Mouse (Mus musculus) heart, embryonic 13.5 days (tissue): ENCODE results near the gene Odam. TPM values are rescaled to one million over a fixed set of nuclear protein-coding genes. Genes with fewer than 3 reads are reported as not detected.

Experiments
- ATAC-seq: fragments of 200-750 bp; cut with Nextera tagmentation; 2 replicates; pipeline ENCODE4 v1.8.0; 2017; ENCODE audit warnings: moderate TSS enrichment; ENCODE audit not compliant: insufficient number of reproducible peaks, low FRiP score, low TSS enrichment; ENCODE audit errors: extremely low read depth
- H3K27ac ChIP-seq: fragments of 300-500 bp; sonication (generic); replicated peaks from 2 replicates; pipeline ENCODE4 v1.5.1; 2015; ENCODE audit warnings: moderate library complexity, mild to moderate bottlenecking, inconsistent platforms
- H3K27me3 ChIP-seq: fragments of 300-500 bp; sonication (generic); replicated peaks from 2 replicates; pipeline ENCODE4 v1.6.1; 2015; ENCODE audit warnings: mild to moderate bottlenecking, inconsistent platforms
- H3K36me3 ChIP-seq: fragments of 300-500 bp; sonication (generic); 2 replicates; pipeline ENCODE4 v1.6.1; 2015; ENCODE audit warnings: mild to moderate bottlenecking, inconsistent platforms
- H3K4me1 ChIP-seq: fragments of 300-500 bp; sonication (generic); 2 replicates; pipeline ENCODE4 v1.6.1; 2015; ENCODE audit warnings: inconsistent platforms
- H3K4me2 ChIP-seq: fragments of 300-500 bp; sonication (generic); 2 replicates; pipeline ENCODE4 v1.6.1; 2015; ENCODE audit warnings: inconsistent platforms, mild to moderate bottlenecking, moderate library complexity
- H3K4me3 ChIP-seq: fragments of 300-500 bp; sonication (generic); 2 replicates; pipeline ENCODE4 v1.5.1; 2015; ENCODE audit warnings: moderate library complexity, mild to moderate bottlenecking, inconsistent platforms
- H3K9ac ChIP-seq: fragments of 300-500 bp; sonication (generic); 2 replicates; pipeline ENCODE4 v1.6.1; 2015; ENCODE audit warnings: inconsistent platforms, mild to moderate bottlenecking, moderate library complexity
- H3K9me3 ChIP-seq: fragments of 300-500 bp; sonication (generic); 2 replicates; pipeline ENCODE4 v1.6.1; 2016; ENCODE audit warnings: inconsistent platforms
- WGBS: fragments of 180-500 bp; shearing (Covaris S2); methylation state at CpG from one replicate; pipeline ENCODE4 v1.1.7; 2015; ENCODE audit warnings: mixed read lengths; 5-methylcytosine and 5-hydroxymethylcytosine counted together
- polyA plus RNA-seq: library from polyadenylated mRNA; unstranded; fragments of >200 nt; fragmentation: Nextera tagmentation; extraction: Ambion mirVana; gene quantifications from 2 replicates; pipeline ENCODE4 v1.2.1, GENCODE M21; 2015

Odam gene
- not detected in 2 replicates for polyA plus RNA-seq

DNA sequence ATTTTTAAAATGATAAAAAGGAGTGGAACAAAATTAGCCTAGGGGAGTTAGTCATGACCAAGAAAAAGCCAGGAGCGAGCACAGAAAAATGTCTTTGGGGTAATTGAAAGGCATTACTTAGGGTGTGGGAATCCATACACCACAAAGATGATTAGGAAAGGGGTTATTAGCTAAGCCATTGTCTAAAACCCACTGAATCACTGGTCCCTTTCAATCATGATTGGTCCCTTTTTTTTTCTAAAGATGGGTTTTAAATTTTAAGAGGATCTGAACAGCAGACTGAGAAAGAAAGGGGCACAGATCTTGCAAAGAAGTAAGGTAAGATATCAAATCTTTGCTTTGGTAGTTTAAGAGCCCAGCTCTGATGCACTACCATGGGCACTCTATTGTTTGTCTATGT is at the start of gene Odam:
Odam (plus strand) TSS at position 301 of the 400 bp plus-strand sequence.
- Histone ChIP-seq H3K27ac (no peak within 1 kb of the TSS), H3K9ac (no peak within 1 kb of the TSS), H3K4me2 (no peak within 1 kb of the TSS), H3K9me3 (no peaks in the 10 kb centered on the region), H3K36me3 (no peaks in the 10 kb centered on the region), H3K4me3 (no peak within 1 kb of the TSS), H3K4me1 (no peaks in the 10 kb centered on the region), H3K27me3 (no peaks in the 10 kb centered on the region)
- 87% methylated on average over 1 of the region's 1 CpGs for WGBS
- no peak for ATAC-seq

DNA sequence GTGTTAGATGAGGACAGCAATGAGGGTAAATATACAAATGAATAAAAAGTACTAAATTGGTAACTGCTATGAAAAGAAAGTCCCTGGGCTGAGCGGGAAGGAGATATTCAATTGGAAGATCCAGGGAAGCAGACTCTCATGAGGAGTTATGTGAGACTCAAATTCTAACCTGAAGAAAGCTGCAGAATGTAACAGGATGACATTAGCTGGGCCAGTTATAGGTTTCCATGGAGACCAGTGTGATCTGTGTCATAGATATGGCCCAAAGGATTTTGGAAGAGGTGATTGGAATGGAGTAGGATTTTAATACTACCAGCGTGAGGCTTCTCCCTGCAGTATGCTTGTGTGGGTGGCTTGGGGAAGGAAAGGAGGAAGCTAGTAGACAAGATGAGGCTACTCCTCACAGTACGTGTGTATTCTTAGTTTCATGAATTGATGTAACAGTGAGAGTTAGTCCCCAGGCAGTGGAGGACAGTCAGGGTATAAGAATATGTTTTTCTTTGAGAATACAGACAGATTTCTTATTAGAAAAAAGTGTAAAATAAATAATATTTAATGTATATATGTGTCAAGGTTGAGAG is 29.6 kb upstream of the Odam start:
- Histone ChIP-seq H3K4me2 (no peak overlapping the region), H3K9me3 (no peaks in the 10 kb centered on the region)
- WGBS: 70% methylated on average over 3 of the region's 3 CpGs

DNA sequence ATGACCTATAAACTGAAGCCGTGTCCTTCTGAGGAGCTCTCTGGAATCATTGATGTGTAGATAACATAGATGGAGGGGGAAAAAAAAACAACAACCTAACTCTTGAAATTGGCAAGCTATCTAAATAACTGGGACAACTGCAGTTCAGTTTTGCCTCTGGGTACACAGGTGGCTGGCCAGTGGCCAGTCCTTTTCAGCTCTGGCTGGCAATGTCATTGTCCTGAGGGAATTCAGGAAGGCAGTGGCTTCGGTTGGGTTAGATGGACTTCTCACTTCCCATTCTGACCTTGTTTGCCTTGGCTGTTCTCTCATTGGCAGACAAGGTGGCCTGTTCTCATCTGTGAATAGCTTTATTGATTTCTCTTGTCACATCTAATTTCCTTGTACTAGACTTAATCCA is 14.7 kb upstream of the Odam start:
- 51% methylated on average over 2 of the region's 2 CpGs for WGBS
- H3K36me3 ChIP-seq: no peaks in the 10 kb centered on the region
- H3K9me3 ChIP-seq: no peaks in the 10 kb centered on the region
- no peak overlapping the region for H3K4me2 ChIP-seq
- no peak overlapping the region for H3K4me3 ChIP-seq
- H3K27me3 ChIP-seq: no peaks in the 10 kb centered on the region
- H3K4me1 ChIP-seq: no peaks in the 10 kb centered on the region
- H3K9ac ChIP-seq: no peak overlapping the region
- no peak for ATAC-seq
- H3K27ac ChIP-seq: no peak overlapping the region

More for the DNA sequence above, 29.6 kb upstream of the Odam start:
- no peak for ATAC-seq
- Histone ChIP-seq H3K27ac (no peak overlapping the region), H3K4me3 (no peak overlapping the region), H3K27me3 (no peaks in the 10 kb centered on the region), H3K36me3 (no peaks in the 10 kb centered on the region), H3K4me1 (no peaks in the 10 kb centered on the region), H3K9ac (no peak overlapping the region)

DNA sequence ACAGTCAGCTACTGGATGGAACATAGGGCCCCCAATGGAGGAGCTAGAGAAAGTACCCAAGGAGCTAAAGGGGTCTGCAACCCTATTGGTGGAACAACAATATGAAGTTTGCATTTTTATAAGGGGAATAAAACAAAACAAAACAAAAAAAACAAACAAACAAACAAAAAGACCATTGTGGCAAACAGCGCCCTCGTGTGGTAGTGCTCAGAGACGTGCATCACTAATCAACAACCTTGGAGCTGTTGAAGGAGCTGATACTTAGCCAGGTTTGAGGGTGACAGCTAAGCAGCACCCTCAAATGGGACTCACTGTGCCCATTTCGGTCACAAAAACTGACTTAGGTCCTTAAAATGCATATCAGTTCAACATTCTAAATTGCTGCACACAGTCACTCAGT is 13.4 kb upstream of the Odam start:
- Histone ChIP-seq H3K4me3 (no peak overlapping the region), H3K4me1 (no peaks in the 10 kb centered on the region), H3K9ac (no peak overlapping the region), H3K9me3 (no peaks in the 10 kb centered on the region), H3K36me3 (no peaks in the 10 kb centered on the region), H3K27ac (no peak overlapping the region), H3K4me2 (no peak overlapping the region), H3K27me3 (no peaks in the 10 kb centered on the region)
- ATAC-seq: no peak
- 27% methylated on average over 4 of the region's 4 CpGs for WGBS

DNA sequence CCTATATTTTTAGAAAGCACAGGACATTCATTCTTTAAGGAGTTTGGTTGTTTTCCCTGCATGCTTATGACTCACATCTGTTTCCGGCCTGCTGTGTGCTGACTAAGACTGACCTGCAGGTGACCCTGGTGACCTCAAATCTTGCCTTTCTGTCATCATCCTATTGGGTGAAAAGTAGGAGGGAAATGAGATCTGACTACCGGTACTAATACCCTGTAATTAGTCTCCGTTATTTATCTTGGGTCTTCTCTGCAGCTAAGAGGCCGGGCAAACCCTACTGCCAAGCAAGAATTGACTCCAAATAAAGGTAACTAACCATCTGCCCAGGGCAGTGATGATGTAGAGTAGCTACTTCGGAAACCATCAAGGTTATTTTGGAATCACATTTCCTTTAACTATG is 40.5 kb downstream of the Odam start, which contains the start of gene Csn3:
Csn3 (plus strand) TSS at position 208 of the 400 bp plus-strand sequence.
- Histone ChIP-seq H3K27me3 (no peaks in the 10 kb centered on the region), H3K36me3 (no peaks in the 10 kb centered on the region), H3K9ac (no peak within 1 kb of the TSS), H3K4me2 (no peak within 1 kb of the TSS), H3K27ac (no peak within 1 kb of the TSS), H3K4me1 (no peaks in the 10 kb centered on the region), H3K9me3 (no peaks in the 10 kb centered on the region), H3K4me3 (no peak within 1 kb of the TSS)
- no peak for ATAC-seq
- 34% methylated on average over 5 of the region's 5 CpGs for WGBS

DNA sequence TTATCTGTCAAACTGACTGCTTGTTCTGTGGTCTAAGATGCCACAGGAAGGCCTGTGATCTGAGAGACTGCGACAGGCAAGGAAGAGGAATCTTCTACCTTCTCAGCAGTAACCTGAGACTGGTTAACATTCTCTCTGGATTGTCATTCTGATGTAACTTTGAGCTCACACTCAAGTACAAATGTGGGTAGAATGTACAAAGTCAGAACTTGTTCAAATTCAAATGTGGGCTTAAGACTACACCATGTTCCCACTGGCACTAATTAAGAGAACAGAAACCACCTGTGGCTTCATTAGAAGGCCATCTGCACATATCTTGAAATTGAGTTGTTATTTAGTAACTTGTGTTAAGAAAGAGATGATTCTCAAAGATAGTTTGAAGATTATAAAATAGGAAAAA is 46.8 kb downstream of the Odam start:
- Histone ChIP-seq H3K27ac (no peak overlapping the region), H3K4me3 (no peak overlapping the region), H3K9me3 (no peaks in the 10 kb centered on the region), H3K9ac (no peak overlapping the region), H3K36me3 (no peaks in the 10 kb centered on the region), H3K4me1 (no peaks in the 10 kb centered on the region), H3K4me2 (no peak overlapping the region), H3K27me3 (no peaks in the 10 kb centered on the region)
- WGBS: 46% methylated on average over 1 of the region's 1 CpGs
- no peak for ATAC-seq

DNA sequence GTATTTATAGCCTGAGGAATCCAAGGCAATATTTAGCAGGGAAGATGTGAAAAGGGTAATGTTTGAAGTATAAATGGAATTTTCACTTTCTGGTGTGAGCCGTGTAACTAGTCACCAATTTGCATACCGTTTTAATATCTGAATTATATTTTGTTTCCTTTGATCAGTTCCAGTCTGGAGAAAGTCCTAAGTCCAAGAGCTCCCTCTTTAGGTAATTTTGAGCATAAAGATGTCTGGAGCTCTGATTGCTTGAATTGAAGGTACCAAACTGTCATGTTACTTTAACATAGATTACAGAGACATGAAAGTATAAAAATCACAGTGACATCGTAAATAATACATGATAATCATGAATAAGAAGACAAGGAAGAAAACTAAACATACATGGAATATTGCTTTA is 55.9 kb downstream of the Odam start:
- no peaks in the 10 kb centered on the region for H3K9me3 ChIP-seq
- H3K4me1 ChIP-seq: no peaks in the 10 kb centered on the region
- H3K27me3 ChIP-seq: no peaks in the 10 kb centered on the region
- no peaks in the 10 kb centered on the region for H3K36me3 ChIP-seq
- no peak overlapping the region for H3K9ac ChIP-seq
- H3K27ac ChIP-seq: no peak overlapping the region
- H3K4me2 ChIP-seq: no peak overlapping the region
- WGBS: 31% methylated on average over 3 of the region's 3 CpGs
- ATAC-seq: no peak
- H3K4me3 ChIP-seq: no peak overlapping the region

DNA sequence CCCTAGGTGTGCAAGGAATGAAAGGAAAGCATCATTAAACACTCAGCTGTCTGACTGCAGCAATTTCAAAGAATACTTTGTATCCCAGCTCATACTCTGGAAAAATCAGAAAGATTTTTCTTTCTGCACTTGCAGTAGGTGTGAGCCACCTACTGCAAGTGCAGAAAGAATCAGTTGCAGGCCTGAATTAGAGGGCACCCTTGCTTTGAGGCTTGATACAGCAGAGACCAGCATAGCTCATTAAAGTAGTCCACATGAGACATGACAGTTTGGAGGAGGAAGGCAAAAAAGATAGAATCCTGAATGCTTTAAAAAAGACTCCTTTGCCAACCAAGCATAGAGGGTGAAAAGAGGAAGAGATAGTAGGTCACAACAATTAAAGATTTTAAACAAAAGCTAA is 57.7 kb downstream of the Odam start:
- H3K4me3 ChIP-seq: no peak overlapping the region
- no peak overlapping the region for H3K4me2 ChIP-seq
- no peaks in the 10 kb centered on the region for H3K27me3 ChIP-seq
- H3K9me3 ChIP-seq: no peaks in the 10 kb centered on the region
- H3K27ac ChIP-seq: no peak overlapping the region
- H3K9ac ChIP-seq: no peak overlapping the region
- H3K36me3 ChIP-seq: no peaks in the 10 kb centered on the region
- no peak for ATAC-seq
- no peaks in the 10 kb centered on the region for H3K4me1 ChIP-seq

Other genes with a start within 250 kb of the Odam start
- not detected in 2 replicates for gene Csn1s1, start 218.8 kb upstream of the Odam start, polyA plus RNA-seq
- gene Csn2, start 185.4 kb upstream of the Odam start, polyA plus RNA-seq: not detected in 2 replicates
- not detected in 2 replicates for gene Csn1s2a, start 110.5 kb upstream of the Odam start, polyA plus RNA-seq
- not detected in 2 replicates for gene Csn1s2b, start 76.9 kb upstream of the Odam start, polyA plus RNA-seq
- not detected in 2 replicates for gene Prr27, start 59.3 kb upstream of the Odam start, polyA plus RNA-seq
- gene Csn3, start 40.5 kb downstream of the Odam start, polyA plus RNA-seq: 0.20 and 0.31 TPM in 2 replicates
- not detected in 2 replicates for gene 2310003L06Rik, start 84.4 kb downstream of the Odam start, polyA plus RNA-seq
- not detected in 2 replicates for gene Gm28434, start 84.5 kb downstream of the Odam start, polyA plus RNA-seq
- gene Cabs1, start 94.4 kb downstream of the Odam start, polyA plus RNA-seq: not detected in 2 replicates
- gene Smr3a, start 117.5 kb downstream of the Odam start, polyA plus RNA-seq: not detected in 2 replicates
- not detected in 2 replicates for gene Smr2, start 201.5 kb downstream of the Odam start, polyA plus RNA-seq
- gene Gm11116, start 226.5 kb downstream of the Odam start, polyA plus RNA-seq: not detected in 2 replicates